Mouse (Mus musculus) hindbrain, embryonic 11.5 days (tissue): ENCODE measurements at regions not wholly inside any gene's neighbourhood (a gene's known extent, or its start where the extent isn't known, plus 50 kb on each side); places are given as distances from the start of the nearest gene placed in this dataset.

Experiments used
- ATAC-seq: fragments of 200-750 bp; cut with Nextera tagmentation; 2 replicates; pipeline ENCODE4 v1.8.0; 2017; ENCODE audit warnings: mild to moderate bottlenecking, moderate TSS enrichment, moderate library complexity; ENCODE audit not compliant: low FRiP score
- DNase-seq: peaks from one replicate; pipeline ENCODE4 v3.0.0-alpha.2; 2015; ENCODE audit warnings: low spot score
- H3K27ac ChIP-seq: fragments of 300-500 bp; sonication (generic); 2 replicates; pipeline ENCODE4 v1.5.1; 2014; ENCODE audit warnings: mild to moderate bottlenecking, low read depth, low read length
- H3K27me3 ChIP-seq: fragments of 300-500 bp; sonication (generic); 2 replicates; pipeline ENCODE4 v1.6.1; 2014; ENCODE audit warnings: mild to moderate bottlenecking, low read length, moderate library complexity, mixed read lengths; ENCODE audit not compliant: control insufficient read depth, insufficient read depth
- H3K36me3 ChIP-seq: fragments of 300-500 bp; sonication (generic); 2 replicates; pipeline ENCODE4 v1.6.1; 2014; ENCODE audit warnings: mild to moderate bottlenecking, low read length, moderate library complexity, mixed read lengths; ENCODE audit not compliant: control insufficient read depth, insufficient read depth
- H3K4me1 ChIP-seq: fragments of 300-500 bp; sonication (generic); replicated peaks from 2 replicates; pipeline ENCODE4 v1.6.1; 2014; ENCODE audit warnings: low read length, mixed read lengths; ENCODE audit not compliant: control insufficient read depth, insufficient read depth
- H3K4me2 ChIP-seq: fragments of 300-500 bp; sonication (generic); replicated peaks from 2 replicates; pipeline ENCODE4 v1.6.1; 2014; ENCODE audit warnings: mild to moderate bottlenecking, low read depth, low read length
- H3K4me3 ChIP-seq: fragments of 300-500 bp; sonication (generic); 2 replicates; pipeline ENCODE4 v1.5.1; 2014; ENCODE audit warnings: low read depth, low read length
- H3K9ac ChIP-seq: fragments of 300-500 bp; sonication (generic); 2 replicates; pipeline ENCODE4 v1.6.1; 2014; ENCODE audit warnings: low read depth, low read length
- H3K9me3 ChIP-seq: fragments of 300-500 bp; sonication (generic); 2 replicates; pipeline ENCODE4 v1.6.1; 2016; ENCODE audit warnings: low read length; ENCODE audit not compliant: control insufficient read depth
- WGBS: fragments of 180-500 bp; shearing (Covaris S2); extraction: QIAGEN DNeasy Blood & Tissue Kit; methylation state at CpG from one replicate; pipeline ENCODE4 v1.1.7; 2014; 5-methylcytosine and 5-hydroxymethylcytosine counted together

DNA sequence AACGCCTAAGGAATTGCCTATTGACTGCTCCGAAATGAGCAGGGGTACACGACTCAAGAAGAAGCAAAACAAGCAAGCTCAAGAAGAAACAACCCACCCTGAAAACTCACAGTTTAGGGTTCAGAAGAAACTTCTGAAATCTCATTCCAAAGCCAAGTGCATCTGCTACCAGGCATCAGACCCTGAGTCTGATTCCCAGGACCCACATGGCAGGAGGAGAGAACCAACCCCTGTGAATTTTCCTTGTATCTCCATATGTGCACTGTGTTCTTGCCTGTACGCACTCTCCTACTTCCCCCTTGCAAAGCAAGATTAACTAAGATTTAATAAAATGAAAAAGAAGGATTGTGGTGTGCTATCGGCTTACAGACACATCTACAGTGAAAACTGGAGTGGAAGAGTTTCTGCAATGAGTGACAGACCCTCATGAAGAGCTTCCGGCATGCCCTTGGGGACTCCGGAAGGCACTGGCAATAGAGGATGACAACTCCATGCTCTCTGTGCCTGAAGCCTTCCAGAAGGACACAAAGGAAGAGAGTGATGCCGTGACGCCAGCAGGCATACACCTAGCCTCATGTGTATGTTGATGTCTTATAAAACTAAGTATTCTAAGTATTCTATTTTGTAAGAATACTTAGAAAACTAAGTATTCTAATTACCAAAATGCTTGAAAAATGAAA lies 55.2 kb upstream of the 1110032F04Rik start:
- Histone ChIP-seq H3K36me3 (no peaks in the 10 kb centered on the region), H3K4me1 (no peaks in the 10 kb centered on the region), H3K27me3 (no peaks in the 10 kb centered on the region), H3K27ac (no peak overlapping the region), H3K4me3 (no peak overlapping the region), H3K9ac (no peak overlapping the region), H3K9me3 (no peaks in the 10 kb centered on the region), H3K4me2 (no peak overlapping the region)
- DNase-seq (no peak), ATAC-seq (no peak)
- WGBS: 90% methylated on average over 9 of the region's 9 CpGs

DNA sequence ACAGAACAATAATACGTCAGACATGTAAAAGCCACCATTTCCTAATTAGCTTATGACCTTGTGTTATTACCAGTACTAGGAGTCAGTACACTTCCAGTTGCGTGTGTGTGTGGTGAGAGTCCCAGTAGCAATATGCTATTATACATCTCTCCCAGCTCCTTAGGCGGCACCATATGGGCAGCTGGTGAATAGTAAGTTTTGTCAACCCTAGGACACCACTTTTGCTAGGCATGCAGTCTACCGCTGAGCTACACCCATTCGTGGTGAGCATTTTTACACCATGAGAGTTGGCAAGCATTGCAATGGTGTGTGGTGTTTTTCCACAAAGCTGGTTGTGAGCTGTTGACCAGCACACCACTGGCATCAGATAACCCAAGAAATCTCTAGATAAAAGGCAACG lies 53.8 kb upstream of the 1110032F04Rik start:
- no peaks in the 10 kb centered on the region for H3K9me3 ChIP-seq
- DNase-seq: no peak
- no peak overlapping the region for H3K4me2 ChIP-seq
- WGBS: 89% methylated on average over 6 of the region's 6 CpGs
- H3K27ac ChIP-seq: no peak overlapping the region
- no peak overlapping the region for H3K4me3 ChIP-seq
- no peaks in the 10 kb centered on the region for H3K27me3 ChIP-seq
- no peaks in the 10 kb centered on the region for H3K4me1 ChIP-seq
- no peaks in the 10 kb centered on the region for H3K36me3 ChIP-seq
- no peak for ATAC-seq
- no peak overlapping the region for H3K9ac ChIP-seq

DNA sequence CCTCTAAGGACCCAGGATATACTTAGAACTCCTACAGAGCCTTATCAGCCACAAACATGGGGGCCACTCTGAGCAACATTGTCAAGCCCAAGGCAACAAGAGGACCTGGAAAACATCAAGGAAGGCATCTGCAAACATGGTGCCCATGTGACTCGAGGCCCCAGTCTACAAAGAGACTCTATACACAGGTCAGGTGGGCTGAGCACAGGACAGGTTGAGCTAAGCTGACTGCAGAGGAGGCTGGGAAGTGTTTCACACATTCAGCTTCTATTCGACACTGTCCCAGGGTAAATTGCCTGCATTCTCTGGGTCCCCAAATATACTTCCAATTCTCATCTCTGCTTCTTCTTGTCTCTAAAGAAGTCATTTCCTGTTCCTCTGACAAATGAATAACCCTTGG lies 52.1 kb upstream of the 1110032F04Rik start:
- no peak overlapping the region for H3K4me2 ChIP-seq
- ATAC-seq: no peak
- H3K9ac ChIP-seq: no peak overlapping the region
- no peaks in the 10 kb centered on the region for H3K9me3 ChIP-seq
- no peaks in the 10 kb centered on the region for H3K36me3 ChIP-seq
- no peak overlapping the region for H3K27ac ChIP-seq
- H3K4me3 ChIP-seq: no peak overlapping the region
- DNase-seq: no peak
- no peaks in the 10 kb centered on the region for H3K27me3 ChIP-seq
- 71% methylated on average over 2 of the region's 2 CpGs for WGBS
- H3K4me1 ChIP-seq: no peaks in the 10 kb centered on the region
